Mouse (Mus musculus) thymus, adult 2 months (tissue): ENCODE measurements around the gene Kirrel3.

Experiments
- CTCF ChIP-seq: fragments of 200-500 bp; IDR thresholded peaks from 2 replicates; pipeline ENCODE4 v1.5.1; 2012; ENCODE audit warnings: mild to moderate bottlenecking, control low read depth, low read length, moderate library complexity, borderline replicate concordance; ENCODE audit not compliant: control insufficient read depth, poor library complexity, insufficient read depth; ENCODE audit errors: extremely low read depth
- POLR2A ChIP-seq: fragments of 200-500 bp; IDR thresholded peaks from 2 replicates; pipeline ENCODE4 v1.6.1; 2012; ENCODE audit warnings: mild to moderate bottlenecking, low read length, control low read depth, moderate library complexity; ENCODE audit not compliant: control insufficient read depth, poor library complexity, insufficient read depth; ENCODE audit errors: extremely low read depth

DNA sequence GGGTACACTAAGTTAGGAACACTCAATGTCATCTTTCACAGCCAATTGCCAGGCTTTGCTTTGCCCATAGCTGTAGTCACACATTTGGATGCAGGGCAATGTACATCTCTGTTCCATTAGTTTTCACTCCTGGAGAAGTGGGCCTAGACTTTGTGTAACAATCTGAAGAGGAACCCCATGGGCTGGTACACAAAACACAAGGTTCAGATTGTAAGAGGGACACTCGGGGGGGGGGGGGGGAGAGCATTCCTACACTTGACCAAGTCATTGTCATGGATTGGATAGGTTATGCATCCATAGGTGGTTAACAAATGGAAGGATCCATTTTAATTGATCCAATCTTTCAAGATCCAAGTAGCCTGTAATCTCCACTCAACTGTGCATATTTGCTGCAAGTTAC, 75.6 kb downstream of the Kirrel3 start:
- TF ChIP-seq CTCF (no peak), POLR2A (no peak)
